Mouse (Mus musculus) lung, postnatal 4 days (tissue): ENCODE measurements around the gene Htr1d.

Experiments
- DNase-seq, 2 experiments: peaks; one replicate each; pipeline ENCODE4 v3.0.0; 2021

Htr1d gene

DNA sequence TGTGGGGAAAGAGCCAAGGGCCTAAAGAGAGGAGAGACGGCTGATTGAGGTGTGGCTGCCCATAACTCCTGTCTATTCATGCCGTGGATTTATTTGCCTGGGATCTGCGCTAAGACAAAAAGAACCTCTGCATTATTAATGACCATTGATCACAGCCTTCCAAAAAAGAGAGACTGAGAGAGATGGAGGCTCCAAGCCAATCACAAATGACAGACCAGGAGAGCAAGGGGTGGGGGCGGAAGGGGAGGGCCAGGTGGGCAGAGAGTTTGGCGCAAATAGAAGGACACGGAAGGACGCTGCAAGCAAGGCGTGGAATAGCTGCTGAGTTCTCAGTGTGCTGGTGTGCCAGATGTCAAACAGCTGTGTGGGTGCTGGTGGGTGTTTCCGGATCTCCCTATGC, at the start of gene Htr1d:
Gene Htr1d, plus strand, starts transcription at position 301 of the 400 bp plus-strand sequence.
- no peak for DNase-seq

DNA sequence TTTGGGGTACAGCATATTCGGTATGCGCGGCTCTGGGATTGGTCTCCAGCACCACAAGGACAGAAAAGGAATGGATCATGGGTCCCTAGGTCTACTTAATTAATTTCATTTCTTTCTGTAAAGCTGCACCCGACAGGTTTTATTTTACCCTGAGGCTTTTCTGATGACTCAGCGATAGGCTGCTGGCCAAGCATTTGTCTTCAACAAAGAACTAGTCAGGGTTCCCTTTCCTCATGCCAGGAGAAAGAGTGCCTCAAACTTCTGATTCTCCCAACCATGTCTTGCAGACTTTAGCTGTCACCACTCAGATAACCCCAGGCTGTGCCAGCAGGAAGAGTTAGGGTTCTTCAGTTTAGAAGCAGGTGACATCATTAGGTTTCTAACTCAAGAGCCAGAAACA, 46.3 kb upstream of the Htr1d start:
- no peak for DNase-seq

DNA sequence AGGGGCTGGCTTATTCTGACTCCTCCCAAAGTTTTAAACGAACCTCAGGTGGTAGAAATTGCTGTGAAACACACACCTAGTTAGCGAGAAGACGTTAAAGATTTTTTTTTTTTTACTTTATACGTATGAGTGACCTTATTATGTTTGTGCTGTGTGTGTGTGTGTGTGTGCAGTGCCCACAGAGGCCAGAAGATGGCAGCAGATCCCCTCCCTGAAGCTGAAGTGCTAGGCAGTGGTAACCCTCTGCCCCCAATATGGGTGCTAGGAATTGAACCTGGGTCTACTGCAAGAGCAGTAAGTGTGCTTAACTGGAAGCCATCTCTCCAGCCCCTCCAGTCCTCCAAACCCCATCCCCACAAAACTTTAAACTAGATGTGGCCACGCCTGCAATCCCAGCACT, 40.3 kb upstream of the Htr1d start:
- no peak for DNase-seq

DNA sequence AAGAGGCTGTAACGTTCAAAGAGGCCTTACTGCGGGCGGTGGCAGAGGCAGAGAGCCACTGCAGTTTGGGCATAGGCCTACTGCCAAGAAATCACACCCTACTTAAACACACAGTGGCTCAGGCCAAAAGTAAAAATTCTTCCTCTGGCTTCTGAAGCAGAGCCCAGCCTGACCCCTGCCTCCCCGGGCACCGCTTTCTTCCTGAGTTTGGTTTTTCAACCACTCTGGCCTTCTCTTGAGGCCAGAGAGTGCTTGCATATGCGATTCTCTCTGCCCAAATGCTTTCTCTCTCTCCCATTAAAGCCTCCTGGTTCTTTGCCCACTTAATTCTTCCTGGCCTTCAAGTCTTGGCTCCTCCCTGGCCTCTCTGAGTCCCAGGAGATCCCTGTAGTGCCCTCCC, 39.5 kb upstream of the Htr1d start:
- peak in 1 of 2 experiments; percentile 26 for DNase-seq

DNA sequence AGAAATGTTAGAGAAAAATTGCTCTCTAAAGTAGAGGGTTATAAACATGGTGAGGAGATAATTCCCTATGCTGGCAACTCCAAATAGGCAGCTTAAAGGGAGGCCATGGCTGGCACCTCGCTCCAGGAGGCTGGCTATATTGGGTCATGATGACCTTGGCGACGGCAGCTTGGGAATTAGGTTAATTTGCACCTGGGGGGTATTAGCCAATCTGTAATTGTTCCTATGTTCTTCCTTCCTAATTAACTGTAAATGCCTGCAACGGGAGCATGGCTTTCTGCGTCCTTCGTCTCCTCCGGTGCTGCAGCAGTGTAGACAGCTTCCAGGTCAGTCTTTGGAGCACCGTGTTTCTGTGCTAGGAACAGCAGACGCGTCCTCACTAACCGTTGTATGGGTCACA, 36.1 kb upstream of the Htr1d start:
- no peak for DNase-seq

DNA sequence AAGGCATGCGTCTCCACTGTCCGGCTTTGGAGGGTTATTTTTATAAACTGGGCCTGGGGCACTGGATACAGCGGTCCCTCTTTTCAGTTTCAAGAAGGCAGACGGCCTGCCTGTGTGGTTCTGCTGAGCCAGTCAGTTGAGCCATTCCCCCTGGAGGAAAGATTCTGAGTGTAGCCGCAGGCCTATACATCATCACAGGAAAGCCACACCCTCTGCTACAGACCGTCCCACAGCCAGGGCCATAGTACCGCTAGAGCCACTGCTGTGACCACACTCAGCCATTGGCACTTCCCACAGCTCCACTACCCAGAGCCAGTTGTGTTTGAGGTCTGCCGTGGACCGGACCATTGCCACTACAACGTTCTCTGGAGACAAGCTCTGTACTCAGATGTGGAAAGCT, 21.5 kb upstream of the Htr1d start:
- no peak for DNase-seq

DNA sequence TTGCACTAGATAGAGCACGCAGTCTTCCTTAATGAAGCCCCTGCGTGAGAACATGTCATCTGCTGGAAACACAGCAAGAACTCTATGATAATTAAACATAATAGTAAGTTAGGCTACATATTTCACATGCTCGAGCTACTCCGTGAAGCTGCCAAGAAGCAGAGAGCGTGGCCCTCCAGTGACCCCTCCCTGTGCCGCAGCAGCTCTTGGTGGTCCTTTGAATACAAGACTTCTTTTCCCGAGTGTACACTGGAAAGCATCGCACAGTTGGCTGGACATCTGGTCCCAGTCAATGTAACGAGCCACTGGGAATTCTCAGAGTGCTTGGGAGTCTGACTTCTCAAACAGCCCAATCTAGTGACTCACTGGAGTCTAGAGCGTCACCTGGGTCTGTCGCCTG, 15.5 kb upstream of the Htr1d start:
- no peak for DNase-seq

DNA sequence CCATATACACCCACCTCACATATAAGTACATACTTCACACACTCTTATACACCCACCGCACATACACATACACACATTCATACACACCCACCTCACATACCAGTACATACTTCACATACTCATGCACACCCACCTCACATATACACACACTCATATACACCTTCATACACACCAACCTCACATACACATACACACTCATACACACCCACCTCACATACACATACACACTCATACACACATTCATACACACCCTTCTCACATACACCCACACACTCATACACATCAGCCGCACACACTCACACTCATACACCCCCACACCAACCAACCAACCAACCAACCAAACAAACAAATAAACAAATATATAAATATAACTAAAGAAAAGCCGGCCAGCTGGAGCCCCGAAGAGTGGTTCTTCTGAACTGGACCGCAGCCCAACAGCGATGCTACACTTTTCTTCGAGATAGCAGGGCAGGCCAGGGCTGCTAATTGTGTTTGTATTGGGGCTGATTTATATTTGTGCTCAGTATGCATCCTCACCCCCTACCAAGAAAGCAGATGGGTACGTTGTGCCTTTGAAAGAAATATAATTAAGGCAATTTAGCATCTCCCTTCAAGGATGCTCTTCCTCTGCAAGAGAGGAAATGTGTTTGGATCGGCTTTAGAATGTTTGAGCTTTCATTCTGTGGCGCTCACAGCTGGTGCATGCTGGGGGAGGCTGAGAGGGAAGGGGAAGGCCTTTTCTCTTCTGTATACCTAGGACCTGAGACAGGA, 11.1 kb upstream of the Htr1d start:
- DNase-seq: no peak

DNA sequence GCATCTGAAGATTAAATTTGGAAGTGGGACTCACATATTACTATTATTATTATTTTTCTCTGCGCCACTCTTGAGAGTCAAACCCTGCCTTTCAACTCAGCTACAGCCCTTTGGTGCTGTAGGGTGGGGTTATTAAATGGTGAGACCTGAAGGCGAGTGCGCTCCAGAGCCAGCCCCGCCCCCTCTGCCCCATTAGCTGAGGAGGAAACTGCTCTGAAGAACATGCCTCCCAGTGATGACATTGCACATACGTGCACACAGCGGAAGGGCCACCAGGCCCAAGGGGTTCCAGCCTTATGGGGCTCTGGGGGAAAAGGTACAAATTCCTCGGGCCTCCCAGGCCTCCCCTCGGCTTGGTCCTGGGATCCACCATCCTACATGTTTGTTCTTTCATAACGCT, 7.8 kb upstream of the Htr1d start:
- no peak for DNase-seq

DNA sequence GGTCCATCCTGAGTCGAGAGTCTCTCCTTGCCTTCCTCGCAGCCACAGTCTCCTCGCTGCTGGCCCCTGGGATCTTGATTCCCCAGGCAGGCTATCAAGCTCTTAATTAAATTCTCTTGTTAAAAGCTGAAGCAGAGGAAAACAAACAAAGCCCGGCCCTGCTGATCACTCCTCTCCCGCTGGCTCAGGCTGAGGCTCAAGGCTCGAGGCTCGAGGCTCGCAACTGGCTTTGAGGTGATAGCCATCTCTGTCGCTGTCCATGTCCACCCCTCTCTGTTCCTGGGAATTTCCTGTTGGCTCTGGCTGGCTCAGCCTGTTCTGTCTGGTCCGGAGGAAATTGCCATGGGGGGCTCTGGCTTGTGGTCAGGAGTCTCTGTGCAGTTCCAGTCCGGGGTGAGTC, 4.4 kb upstream of the Htr1d start:
- no peak for DNase-seq

DNA sequence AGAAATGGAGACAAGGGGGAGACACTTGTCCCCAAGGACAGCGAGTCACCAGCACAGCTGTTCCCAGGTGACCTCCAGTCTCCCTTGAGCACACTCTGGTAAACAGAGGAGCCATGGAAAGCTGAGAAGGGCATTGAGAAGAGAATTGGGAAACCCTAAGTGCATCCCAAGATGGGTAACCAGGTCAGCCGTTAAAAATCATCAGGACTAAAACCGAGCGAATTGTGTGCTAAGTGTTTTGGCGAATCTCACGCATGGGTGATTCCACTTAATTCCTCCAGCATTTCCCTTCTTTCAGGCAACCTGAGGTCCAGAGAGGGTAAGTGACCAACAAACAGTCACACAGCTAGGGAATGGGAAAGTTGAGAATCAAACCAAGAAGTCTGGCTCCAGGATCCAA, 3.9 kb upstream of the Htr1d start:
- DNase-seq: no peak

DNA sequence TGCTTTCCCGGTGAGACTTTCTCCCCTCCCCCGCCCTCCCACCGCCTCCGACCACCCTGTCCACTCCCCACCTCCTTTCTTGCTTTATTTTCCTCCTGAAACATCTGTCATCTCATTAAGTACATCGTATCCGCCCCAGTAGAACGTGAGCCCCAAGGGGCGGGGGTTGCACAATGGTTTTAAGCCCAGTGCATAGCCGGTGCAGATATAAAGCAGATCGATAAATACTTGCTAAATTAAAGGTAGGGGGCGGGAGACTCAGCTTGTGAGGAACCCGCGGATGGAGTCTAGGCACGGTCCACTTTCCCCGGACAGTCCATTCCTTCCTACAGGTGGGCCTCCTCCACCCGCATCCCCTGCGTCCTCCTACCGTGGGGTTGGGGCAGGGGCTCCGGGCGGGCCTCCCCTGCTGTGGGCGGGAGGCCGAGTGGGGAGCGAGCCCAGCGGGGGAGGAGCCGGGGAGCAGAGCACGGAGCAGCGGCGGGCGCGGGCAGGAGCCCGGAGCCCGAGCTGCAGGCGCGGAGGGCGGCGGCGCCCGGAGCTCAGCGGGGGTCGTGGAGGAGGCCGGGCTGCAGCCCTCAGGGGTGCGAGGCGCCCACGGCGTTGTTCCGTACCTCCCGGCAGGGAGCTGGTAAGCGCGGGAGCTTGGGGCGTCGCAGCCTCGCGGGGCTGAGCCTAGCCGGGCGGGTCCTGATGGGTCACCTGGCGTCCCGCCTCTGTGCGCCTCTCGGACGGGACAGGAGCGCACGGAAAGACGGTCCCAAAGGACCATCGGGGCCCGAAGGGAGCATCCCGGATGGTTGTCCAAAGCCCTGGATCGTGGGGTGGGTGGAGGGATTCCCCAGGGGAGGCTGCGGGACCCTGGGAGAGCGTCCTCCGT, 1.0 kb downstream of the Htr1d start:
- DNase-seq: no peak

DNA sequence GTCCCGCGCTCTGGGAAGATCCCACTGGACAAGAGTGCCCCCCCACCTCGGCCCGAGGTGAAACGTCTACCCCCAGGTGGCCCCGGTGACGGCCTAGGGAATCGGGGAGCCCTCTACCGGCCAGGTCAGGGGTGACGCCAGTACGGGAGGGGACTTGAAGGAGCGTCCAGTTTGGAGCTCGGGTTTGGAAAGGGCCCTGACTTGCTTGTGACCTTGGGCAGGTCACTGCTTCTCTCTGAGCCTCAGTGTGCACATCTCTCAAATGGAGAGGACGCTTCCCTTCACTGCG, 1.6 kb downstream of the Htr1d start:
- DNase-seq: peak in 1 of 2 experiments; percentile 36

DNA sequence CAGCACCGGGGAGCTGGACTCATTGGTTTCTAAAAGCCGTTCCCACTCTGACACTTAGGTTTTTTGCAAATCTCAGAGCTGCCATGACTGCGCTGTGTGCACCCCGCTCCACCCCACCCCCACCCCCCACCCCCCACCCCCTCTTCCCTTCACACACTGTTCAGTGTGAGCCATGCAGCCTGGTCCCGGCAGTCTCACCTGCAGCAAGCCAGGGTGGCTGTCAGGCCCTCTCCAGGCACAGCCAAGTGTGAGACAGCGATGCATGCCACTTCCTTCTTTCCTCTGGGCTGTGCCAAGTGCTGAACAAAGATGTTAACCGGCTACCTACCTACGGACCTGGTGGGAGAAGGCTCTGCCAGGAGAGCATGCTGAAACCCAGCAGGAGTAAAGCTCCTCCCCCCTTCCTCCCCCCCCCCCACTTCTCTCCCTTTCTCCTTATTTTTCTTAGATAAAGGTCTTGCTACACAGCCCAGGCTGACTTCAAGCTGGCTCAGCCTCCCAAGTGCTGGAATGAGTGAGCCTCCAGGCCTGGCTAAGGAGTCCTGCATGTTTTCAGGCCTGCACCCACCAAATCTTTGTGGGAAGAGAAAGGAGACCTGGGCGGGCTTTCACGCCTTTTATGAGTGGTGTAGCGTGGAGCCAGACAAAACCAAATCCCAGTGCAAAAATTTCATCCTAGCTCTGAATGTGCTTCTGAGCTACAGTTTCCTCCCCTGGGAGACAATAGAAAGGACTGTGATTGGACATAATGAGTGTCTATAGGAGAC, 7.5 kb downstream of the Htr1d start:
- no peak for DNase-seq

DNA sequence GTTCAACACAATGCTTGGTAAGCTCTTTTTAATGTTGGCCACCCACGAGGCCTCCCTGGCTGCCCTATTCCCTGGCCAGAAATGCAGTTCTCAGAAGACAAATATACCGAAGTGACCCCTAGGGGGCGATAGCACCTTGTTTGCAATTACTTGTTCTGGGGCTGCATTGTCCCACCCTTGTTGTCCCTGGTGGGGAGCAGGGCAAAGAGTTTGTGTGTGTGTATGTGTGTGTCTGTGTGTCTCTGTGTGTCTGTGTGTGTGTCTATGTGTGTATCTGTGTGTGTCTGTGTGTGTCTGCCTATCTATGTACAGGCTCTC, 8.0 kb downstream of the Htr1d start:
- DNase-seq: peak; percentile 28 to 73

DNA sequence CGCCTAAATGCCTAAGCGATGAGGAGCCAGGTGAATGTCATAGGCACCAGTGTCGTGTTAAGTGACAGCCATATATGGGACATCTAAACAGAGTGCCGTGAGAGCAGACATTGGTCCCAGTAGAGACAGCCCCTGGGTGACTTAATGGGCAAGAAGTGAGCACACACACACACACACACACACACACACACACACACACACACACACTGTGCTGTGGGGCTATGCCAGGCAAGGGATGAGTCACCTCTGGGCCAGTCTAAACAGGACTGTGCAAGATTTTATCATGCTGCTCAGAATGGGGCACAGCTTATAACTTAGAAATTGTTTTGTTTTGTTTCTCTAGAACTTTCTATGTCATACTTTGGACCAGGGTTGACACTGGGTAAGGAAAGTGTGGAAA, 10.7 kb downstream of the Htr1d start:
- no peak for DNase-seq

DNA sequence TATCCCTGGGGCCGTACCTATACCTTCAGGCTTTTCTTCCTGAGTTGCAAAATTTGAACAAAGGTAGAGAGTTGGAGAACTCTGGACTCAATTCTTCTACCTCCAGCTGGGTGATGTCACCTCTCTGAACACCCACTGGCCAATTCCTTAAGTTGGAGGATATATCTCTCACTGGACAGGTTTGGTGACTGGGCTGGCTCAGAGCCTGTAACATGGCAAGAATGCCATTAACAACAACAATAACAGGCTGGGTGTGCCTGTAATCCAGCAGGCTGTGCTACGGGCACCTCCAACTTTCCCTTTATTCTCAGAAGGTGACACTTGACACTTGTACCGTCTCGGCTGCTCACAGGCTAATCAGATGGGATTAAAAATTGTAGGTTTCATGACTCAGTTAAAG, 15.8 kb downstream of the Htr1d start:
- DNase-seq: no peak

DNA sequence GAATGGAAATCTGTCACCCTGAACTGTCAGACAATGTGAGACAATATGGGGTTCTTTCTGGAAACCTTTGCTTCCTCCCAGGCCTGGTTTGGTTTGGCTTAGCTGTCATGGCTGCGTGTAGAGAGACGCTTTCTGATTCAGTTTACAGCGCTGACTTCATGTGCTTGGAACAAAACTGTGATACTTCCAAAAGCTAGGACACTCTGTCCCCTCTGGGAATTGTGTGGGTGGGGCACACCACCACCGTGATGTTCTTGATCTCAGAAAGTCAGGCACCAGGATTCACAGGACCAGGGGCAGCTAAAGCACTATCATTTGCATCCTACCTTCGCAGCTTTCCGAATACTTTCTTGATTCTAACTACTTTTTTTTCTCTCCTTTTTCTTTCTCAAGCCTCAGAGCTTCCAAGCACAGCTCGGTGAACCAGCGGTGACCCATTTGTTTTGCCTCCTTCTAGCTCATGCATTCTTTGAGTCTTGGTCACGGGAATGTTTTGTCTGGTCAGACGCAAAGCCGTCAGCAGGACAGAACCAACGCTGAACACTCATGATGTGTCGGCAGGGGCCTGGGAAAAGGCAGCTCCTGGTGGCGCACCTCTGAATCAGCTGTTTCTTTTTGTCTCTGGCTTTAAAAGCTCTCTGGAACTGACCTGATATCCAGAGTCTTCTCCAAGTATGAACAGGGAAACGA, 18.2 kb downstream of the Htr1d start:
- no peak for DNase-seq

DNA sequence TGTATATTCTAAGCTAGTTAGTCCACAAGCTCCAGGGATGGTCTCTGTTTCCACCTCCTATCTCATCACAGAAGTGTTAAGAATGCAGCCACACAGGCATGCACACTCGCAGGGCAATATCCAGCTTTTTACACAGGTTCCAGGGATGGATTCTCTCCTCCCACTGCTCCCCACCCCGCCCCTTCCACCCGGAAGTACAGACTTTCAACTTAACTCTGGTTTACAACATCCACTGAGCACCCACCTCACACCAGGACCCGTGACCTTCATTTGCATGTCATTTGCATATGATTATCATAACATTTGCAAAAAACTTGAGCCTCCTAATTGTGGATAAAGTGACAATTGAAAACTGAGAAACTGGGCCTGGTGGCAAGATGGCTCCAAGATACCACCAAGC, 21.2 kb downstream of the Htr1d start:
- no peak for DNase-seq

DNA sequence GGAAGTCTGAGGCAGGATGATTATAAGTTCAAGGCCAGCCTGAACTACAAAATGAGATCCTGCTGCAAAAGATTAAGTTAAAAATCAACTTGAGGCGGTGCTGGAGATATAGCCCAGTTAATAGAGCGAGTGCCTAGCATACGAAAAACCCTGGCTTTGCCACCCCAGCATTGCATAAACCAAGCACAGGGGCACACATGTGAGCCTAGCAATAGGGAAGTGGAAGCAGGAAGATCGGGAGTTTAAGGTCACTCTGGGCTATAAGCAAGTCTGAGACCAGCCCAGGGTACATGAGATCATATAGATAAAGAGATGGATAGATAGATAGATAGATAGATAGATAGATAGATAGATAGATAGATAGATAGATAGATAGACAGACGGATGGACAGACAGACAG, 26.5 kb downstream of the Htr1d start:
- no peak for DNase-seq

DNA sequence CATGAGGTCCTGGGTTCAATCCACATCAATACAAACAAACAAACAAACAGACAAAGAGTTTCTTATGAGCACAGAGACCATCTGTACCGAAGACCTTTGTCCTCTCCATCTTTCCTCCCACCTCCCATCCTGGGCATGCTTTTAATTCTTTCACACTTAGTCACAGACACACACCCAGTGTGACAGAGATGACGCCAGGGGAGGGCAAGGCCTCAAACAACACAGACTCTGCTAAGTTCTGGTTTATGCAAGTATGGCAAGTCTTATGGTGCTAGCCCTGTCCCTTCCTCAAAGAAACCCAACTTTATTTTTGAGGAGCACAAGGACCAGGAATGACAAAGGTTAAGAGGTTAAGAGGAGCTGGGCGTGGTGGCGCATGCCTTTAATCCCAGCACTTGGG, 26.9 kb downstream of the Htr1d start:
- DNase-seq: no peak

DNA sequence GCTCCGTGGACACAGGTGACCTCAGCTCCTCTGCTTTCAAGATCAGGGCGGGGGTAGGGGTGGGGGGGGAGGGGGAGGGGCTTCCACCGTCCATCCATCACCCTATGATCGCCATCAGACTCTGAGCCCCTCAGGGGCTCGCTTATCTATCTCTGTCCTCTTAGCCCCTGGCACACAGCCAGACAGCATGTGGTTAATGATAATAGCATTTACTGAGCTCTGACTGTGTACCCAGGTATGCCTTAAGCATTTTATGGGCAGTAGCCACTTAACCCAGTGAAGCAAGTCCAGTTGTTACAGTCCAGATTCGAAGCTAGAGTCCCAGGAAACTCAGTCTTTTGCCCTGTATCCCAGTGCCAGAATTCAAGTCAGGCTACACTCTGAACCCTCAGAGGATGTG, 28.2 kb downstream of the Htr1d start:
- DNase-seq: no peak

DNA sequence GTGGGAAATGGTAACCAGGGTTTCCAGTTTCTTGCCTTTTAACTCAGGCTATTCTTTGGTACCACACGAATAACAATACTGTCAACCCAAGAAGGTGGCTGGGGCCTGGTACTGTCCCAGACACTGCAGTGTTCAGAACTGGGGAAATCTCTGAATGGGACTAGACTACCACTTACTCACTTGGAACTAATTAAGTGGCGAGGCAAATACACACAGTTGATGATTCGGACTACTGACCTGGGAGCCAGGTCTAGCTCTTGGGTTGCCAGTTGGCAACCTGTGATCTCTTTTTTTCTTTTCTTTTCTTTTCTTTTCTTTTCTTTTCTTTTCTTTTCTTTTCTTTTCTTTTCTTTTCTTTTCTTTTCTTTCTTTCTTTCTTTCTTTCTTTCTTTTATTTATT, 29.0 kb downstream of the Htr1d start:
- DNase-seq: no peak
